8 mouse cellular contexts compared by ENCODE assay signal in the genomic region with DNA sequence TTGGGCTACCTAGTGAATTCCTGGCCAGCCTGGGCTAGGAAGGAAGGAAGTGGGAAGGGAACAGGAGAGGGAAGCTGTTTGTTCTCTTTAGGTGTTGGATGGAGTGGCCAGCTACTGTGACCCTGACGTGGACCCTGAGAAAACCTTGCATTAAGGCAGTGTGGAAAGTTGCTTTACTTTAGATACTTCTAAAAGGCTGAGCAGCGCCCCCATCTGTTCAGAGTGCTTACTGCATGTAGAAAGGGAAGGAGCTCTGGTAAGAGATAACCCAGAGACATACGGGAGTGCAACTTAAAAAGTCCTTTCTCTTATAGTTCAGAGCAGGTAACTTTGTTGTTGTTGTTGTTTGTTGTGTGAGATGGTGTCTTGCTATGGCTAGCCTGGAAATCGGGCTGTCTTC. TPM values are rescaled to one million over a fixed set of nuclear protein-coding genes. Genes with fewer than 3 reads are reported as not detected.
DNase-seq lines count a peak whose midpoint lies in the region; ATAC-seq and TF ChIP-seq lines count a peak whose summit lies in the region.

No protein-coding gene starts in this region.

- WGBS in kidney, embryonic 14.5 days, result 54% methylated on average over 4 of the region's 4 CpGs
- WGBS in large intestine, adult 2 months, result 45% methylated on average over 4 of the region's 4 CpGs
- WGBS in olfactory bulb, adult 2 months, result 45% methylated on average over 4 of the region's 4 CpGs

- H3K4me3 ChIP-seq in kidney, embryonic 14.5 days (ENCODE audit: low read length), result no peak overlapping the region
- H3K4me3 ChIP-seq in cortical plate, adult 2 months (ENCODE audit: insufficient read depth, low read length), result no peak overlapping the region
- H3K4me3 ChIP-seq in olfactory bulb, adult 2 months (ENCODE audit: insufficient read depth, low read depth, low read length), result no peak overlapping the region

- TF ChIP-seq CTCF in cortical plate, adult 2 months (IDR thresholded peaks at IDR 0.05; ENCODE audit: extremely low read depth, insufficient read depth, low read length), result peak; percentile 46
- 0 out of 2 replicates have a peak, but pooled peaks have one; percentile 13 for TF ChIP-seq CTCF in olfactory bulb, adult 2 months (IDR thresholded peaks at IDR 0.05; ENCODE audit: insufficient read depth, low read depth, low read length)

- no peak for TF ChIP-seq POLR2A in cortical plate, adult 2 months (IDR thresholded peaks at IDR 0.05; ENCODE audit: extremely low read depth, insufficient read depth, low read length)
- no peak for TF ChIP-seq POLR2A in olfactory bulb, adult 2 months (IDR thresholded peaks at IDR 0.05; ENCODE audit: insufficient read depth, low read depth, low read length)

- no peak overlapping the region for H3K27ac ChIP-seq in kidney, embryonic 14.5 days (ENCODE audit: low read depth, low read length)
- no peak overlapping the region for H3K27ac ChIP-seq in cortical plate, adult 2 months (ENCODE audit: insufficient read depth, low read length)
- no peak overlapping the region for H3K27ac ChIP-seq in olfactory bulb, adult 2 months (ENCODE audit: insufficient read depth, low read depth, low read length)

- no peak for ATAC-seq in kidney, embryonic 14.5 days (ENCODE audit: low FRiP score, low TSS enrichment)
- no peak for ATAC-seq in activated CD4-positive, CD25-positive, alpha-beta regulatory T cell, adult 4 months

- no peaks in the 10 kb centered on the region for H3K27me3 ChIP-seq in kidney, embryonic 14.5 days (ENCODE audit: control insufficient read depth, insufficient read depth, low read length)

- no peaks in the 10 kb centered on the region for H3K9me3 ChIP-seq in kidney, embryonic 14.5 days (ENCODE audit: control insufficient read depth, low read length)

- no peak overlapping the region for H3K9ac ChIP-seq in kidney, embryonic 14.5 days (ENCODE audit: low read depth, low read length)

- no peak overlapping the region for H3K4me2 ChIP-seq in kidney, embryonic 14.5 days (replicated peaks; ENCODE audit: low read depth, low read length)

- H3K36me3 ChIP-seq in kidney, embryonic 14.5 days (ENCODE audit: control insufficient read depth, insufficient read depth, low read length), result peaks cover 31% of the 10 kb centered on the region

- peak; percentile 68 for DNase-seq in kidney, adult 18-20 months
- DNase-seq in CD4-positive, CD25-positive, alpha-beta regulatory T cell, adult 2 months (ENCODE audit: low read depth, low spot score), result peak; percentile 71
- peak; percentile 46 for DNase-seq in T-cell, adult 2 months (ENCODE audit: low spot score)
- peak; percentile 28 for DNase-seq in large intestine, adult 2 months (ENCODE audit: low read depth, low spot score)

- no peaks in the 10 kb centered on the region for H3K4me1 ChIP-seq in kidney, embryonic 14.5 days (ENCODE audit: control insufficient read depth, insufficient read depth, low read length)
- H3K4me1 ChIP-seq in cortical plate, adult 2 months (ENCODE audit: control insufficient read depth, insufficient read depth, low read length), result peaks cover 12% of the 10 kb centered on the region
- H3K4me1 ChIP-seq in olfactory bulb, adult 2 months (ENCODE audit: control insufficient read depth, insufficient read depth, low read length), result peaks cover 36% of the 10 kb centered on the region

RNA-seq across cellular contexts. Expression of gene Rlbp1, which starts 40.9 kb away (rescaled TPM):
- polyA plus RNA-seq in kidney, embryonic 14.5 days (2014; fragmentation: Nextera tagmentation; extraction: Ambion mirVana), result 0.37 and 0.70 TPM in 2 replicates
- polyA plus RNA-seq in cortical plate, adult 2 months (2012; rRNA removed), result 28.1 and 33.4 TPM in 2 replicates
- 0.05 TPM in 1 of 2 replicates, not detected in the other for polyA plus RNA-seq in large intestine, adult 2 months (2012; rRNA removed)
- polyA plus RNA-seq in olfactory bulb, adult 2 months (2012; ENCODE audit: insufficient read depth, insufficient read length, low replicate concordance, missing spikeins), result not detected in 2 replicates
- under 1 TPM in 1 of 2 experiments, not detected in 1; 0.54 TPM for polyA plus RNA-seq in activated CD4-positive, CD25-positive, alpha-beta regulatory T cell, adult 4 months (2017; shearing (Covaris generic))

RNA-seq across cellular contexts. Expression of gene Fanci, which starts 45.8 kb away (rescaled TPM):
- 7.2 and 13.5 TPM in 2 replicates for polyA plus RNA-seq in kidney, embryonic 14.5 days (2014; fragmentation: Nextera tagmentation; extraction: Ambion mirVana)
- polyA plus RNA-seq in cortical plate, adult 2 months (2012; rRNA removed), result 0.42 and 0.73 TPM in 2 replicates
- polyA plus RNA-seq in large intestine, adult 2 months (2012; rRNA removed), result 1.3 and 2.2 TPM in 2 replicates
- polyA plus RNA-seq in olfactory bulb, adult 2 months (2012; ENCODE audit: insufficient read depth, insufficient read length, low replicate concordance, missing spikeins), result not detected in 2 replicates
- 1 to 10 TPM; 5.0 to 6.4 TPM for polyA plus RNA-seq in activated CD4-positive, CD25-positive, alpha-beta regulatory T cell, adult 4 months (2017; shearing (Covaris generic))

Comparison
In these comparisons a context has a peak if more than half of its experiments do, and no peak if none do; other contexts are left out.
1. RNA of gene Rlbp1, which starts 40.9 kb away (polyA plus RNA-seq): 28.1 to 33.4 TPM in cortical plate, adult 2 months; 0.37 to 0.70 TPM in kidney, embryonic 14.5 days, 0.54 TPM in activated CD4-positive, CD25-positive, alpha-beta regulatory T cell, adult 4 months, 0.05 TPM in large intestine, adult 2 months and not detected in olfactory bulb, adult 2 months; every median in the first group is over 10 times any median in the second.
2. Peak in every context shown above with its lines, with median percentiles within 50 percentile points of each other: DNase-seq.